Mouse (Mus musculus): Measurements from ENCODE around the gene Rbp4.

DNA sequence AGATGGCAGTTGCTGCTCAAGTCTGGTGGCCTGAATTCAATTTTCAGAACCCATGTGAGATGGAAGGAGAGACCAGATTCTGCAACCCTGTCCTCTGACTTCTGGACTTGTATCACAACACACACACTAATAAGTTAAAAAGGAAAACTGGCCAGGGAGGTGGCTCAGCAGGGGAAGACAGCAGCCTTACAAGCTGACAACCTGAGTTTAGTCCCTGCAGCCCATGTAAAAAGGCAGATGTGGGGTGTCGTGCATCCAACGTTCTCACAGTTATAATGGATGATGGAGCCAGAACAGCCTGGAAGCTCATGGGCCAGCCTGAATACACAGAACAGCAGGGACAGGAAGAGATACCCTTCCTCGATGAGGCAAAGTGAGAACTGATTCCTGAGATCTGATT, 43.7 kb downstream of the Rbp4 start:
- TF ChIP-seq NRF1 (IDR thresholded peaks at IDR 0.05; ENCODE audit: insufficient read depth, low read depth, low read length, poor library complexity, severe bottlenecking): no peak
- no peak for TF ChIP-seq RAD21 (IDR thresholded peaks at IDR 0.05; ENCODE audit: low read depth, low read length)
- no peak for TF ChIP-seq MEF2A (IDR thresholded peaks at IDR 0.05; ENCODE audit: extremely low read depth, insufficient replicate concordance, low read depth, low read length, poor library complexity, severe bottlenecking)
- TF ChIP-seq SMC3 (IDR thresholded peaks at IDR 0.05; ENCODE audit: low read depth, low read length): no peak
- no peak for TF ChIP-seq EP300 (IDR thresholded peaks at IDR 0.05; ENCODE audit: low read depth in 1 of 2, low read length in 2 of 2)
- no peak for TF ChIP-seq ZKSCAN1 (IDR thresholded peaks at IDR 0.05; ENCODE audit: low read depth, low read length)
- TF ChIP-seq CTCF (IDR thresholded peaks at IDR 0.05 in 2 of 3, conservative IDR thresholded peaks at IDR 0.05 in 1 of 3; ENCODE audit: control insufficient read depth in 1 of 3, insufficient read depth in 1 of 3, low read depth in 2 of 3, low read length in 3 of 3, poor library complexity in 1 of 3, severe bottlenecking in 1 of 3): no peak
- TF ChIP-seq USF1 (IDR thresholded peaks at IDR 0.05; ENCODE audit: low read depth, low read length): no peak
- no peak for TF ChIP-seq MAZ (IDR thresholded peaks at IDR 0.05; ENCODE audit: low read depth, low read length)
- TF ChIP-seq MAFK (IDR thresholded peaks at IDR 0.05; ENCODE audit: borderline replicate concordance, low read depth, low read length): no peak
- TF ChIP-seq TAL1 (IDR thresholded peaks at IDR 0.05; ENCODE audit: low read length): no peak
- no peak for TF ChIP-seq POLR2A (IDR thresholded peaks at IDR 0.05; ENCODE audit: control insufficient read depth in 1 of 2, insufficient read depth in 1 of 2, low read depth in 1 of 2, low read length in 2 of 2, poor library complexity in 1 of 2)
- no peak for TF ChIP-seq KAT2A (conservative IDR thresholded peaks at IDR 0.05; ENCODE audit: low read depth, low read length)
- no peak for TF ChIP-seq ELF1 (IDR thresholded peaks at IDR 0.05; ENCODE audit: low read depth, low read length)

Data from MEL (cell line).